Mouse (Mus musculus) megakaryocyte-erythroid progenitor cell, adult 5-6 weeks (primary cell): Measurements from ENCODE around the gene Eng. TPM values are rescaled to one million over a fixed set of nuclear protein-coding genes. Genes with fewer than 3 reads are reported as not detected.
A peak's percentile ranks its signal among the peaks of the same experiment; 100 is the strongest.

ENCODE experiments used
- ATAC-seq: replicated peaks from 2 replicates; pipeline ENCODE4 v1.8.0; 2016; ENCODE audit warnings: mild to moderate bottlenecking, inconsistent platforms; ENCODE audit not compliant: severe bottlenecking, poor library complexity, low FRiP score, low TSS enrichment
- total RNA-seq, 2 experiments: library from RNA; stranded (forward) in 1 of 2; stranded (reverse) in 1 of 2; fragments of 200-1000, 215-1000 nt in 1 of 2; fragments of >200 nt in 1 of 2; fragmentation: Nextera tagmentation in 1 of 2; gene quantifications; 2 replicates each; pipeline ENCODE4 v1.2.3; 2014 to 2017

Gene Eng
- total RNA-seq (2014; fragmentation: Nextera tagmentation) (97.0 and 99.9 TPM in 2 replicates), total RNA-seq (2017) (10.8 and 21.3 TPM in 2 replicates)

- ATAC-seq = peak; percentile 43
Observed at GRCm38 (mm10) chr2:32646379-32647056, at the start of gene Eng. TSS of gene Eng (plus strand) at chr2:32646595.

GRCm38 (mm10) chr2:32596725-32597124, 49.7 kb upstream of the Eng start:
- no peak for ATAC-seq

- no peak for ATAC-seq
Observed at GRCm38 (mm10) chr2:32597248-32597647, 49.1 kb upstream of the Eng start.

- no peak for ATAC-seq
Observed at GRCm38 (mm10) chr2:32597699-32598098, 48.7 kb upstream of the Eng start.

- ATAC-seq = no peak
Observed at GRCm38 (mm10) chr2:32598506-32598905, 47.9 kb upstream of the Eng start.

- ATAC-seq = no peak
Observed at GRCm38 (mm10) chr2:32599409-32599808, 47.0 kb upstream of the Eng start, which contains the start of gene St6galnac6. TSS of gene St6galnac6 (plus strand) at chr2:32599709.

GRCm38 (mm10) chr2:32601417-32602065, 44.9 kb upstream of the Eng start:
- peak; percentile 81 for ATAC-seq

GRCm38 (mm10) chr2:32602600-32603054, 43.8 kb upstream of the Eng start:
- ATAC-seq = peak; percentile 60

GRCm38 (mm10) chr2:32604631-32605030, 41.8 kb upstream of the Eng start:
- no peak for ATAC-seq

- ATAC-seq = peak; percentile 57; the same call in 1 of the 2 replicates
Observed at GRCm38 (mm10) chr2:32606161-32607142, 39.9 kb upstream of the Eng start.

GRCm38 (mm10) chr2:32607262-32607947, 39.0 kb upstream of the Eng start:
- ATAC-seq = peak; percentile 32

- ATAC-seq = peak; percentile 64
Observed at GRCm38 (mm10) chr2:32608141-32608777, 38.1 kb upstream of the Eng start.

GRCm38 (mm10) chr2:32608778-32609435, 37.5 kb upstream of the Eng start:
- no peak for ATAC-seq

- no peak for ATAC-seq
Observed at GRCm38 (mm10) chr2:32610610-32611229, 35.7 kb upstream of the Eng start.

- no peak for ATAC-seq
Observed at GRCm38 (mm10) chr2:32612274-32612673, 34.1 kb upstream of the Eng start.

GRCm38 (mm10) chr2:32617109-32617508, 29.3 kb upstream of the Eng start:
- ATAC-seq = no peak

- no peak for ATAC-seq
Observed at GRCm38 (mm10) chr2:32617601-32618000, 28.8 kb upstream of the Eng start.

GRCm38 (mm10) chr2:32618051-32618450, 28.3 kb upstream of the Eng start:
- no peak for ATAC-seq
